Mouse (Mus musculus): ENCODE results near the gene 1700013H16Rik.

DNA sequence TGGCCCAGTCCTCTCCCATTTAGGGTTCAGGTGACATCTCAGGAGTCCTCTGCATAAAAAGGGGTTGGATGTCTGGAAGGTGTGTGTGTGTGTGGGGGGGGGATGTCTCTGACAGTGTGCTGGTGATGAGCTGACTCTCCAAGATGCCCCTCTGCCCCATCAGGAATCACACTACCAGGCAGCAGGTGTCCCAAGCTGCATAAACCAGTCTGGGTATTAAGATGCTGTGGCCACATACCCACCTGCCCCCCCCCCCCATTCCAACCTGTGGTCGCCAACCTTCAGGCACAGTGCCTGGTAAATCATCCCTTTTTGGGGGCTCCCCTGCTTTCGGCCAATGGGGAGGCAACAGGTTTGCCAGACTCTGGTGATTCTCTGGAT lies 41.7 kb downstream of the 1700013H16Rik start:
- no peak for TF ChIP-seq CTCF (conservative IDR thresholded peaks at IDR 0.05; ENCODE audit: low read length)
- TF ChIP-seq POU5F1 (IDR thresholded peaks at IDR 0.05; ENCODE audit: borderline replicate concordance, low read length): no peak
- TF ChIP-seq NANOG (IDR thresholded peaks at IDR 0.05; ENCODE audit: borderline replicate concordance, low read length): no peak

Data from E14TG2a.4 (cell line).